Mouse (Mus musculus) right cerebral cortex, postnatal 4 days (tissue): ENCODE measurements around the gene E330009J07Rik.

Source experiments
- DNase-seq: peaks from one replicate; pipeline ENCODE4 v3.0.0-alpha.2; 2022

The E330009J07Rik gene

GRCm38 (mm10) chr6:40436047-40436483 lies at the start of gene E330009J07Rik:
Gene E330009J07Rik, minus strand, starts transcription at chr6:40436135.
- peak; percentile 75 for DNase-seq

- no peak for DNase-seq
Observed at GRCm38 (mm10) chr6:40482318-40482717, 46.4 kb upstream of the E330009J07Rik start.

GRCm38 (mm10) chr6:40479705-40480104 lies 43.8 kb upstream of the E330009J07Rik start:
- DNase-seq = no peak

GRCm38 (mm10) chr6:40476132-40476531 lies 40.2 kb upstream of the E330009J07Rik start:
- DNase-seq = no peak

- no peak for DNase-seq
Observed at GRCm38 (mm10) chr6:40471720-40472010, 35.7 kb upstream of the E330009J07Rik start.

GRCm38 (mm10) chr6:40470916-40471719 lies 35.2 kb upstream of the E330009J07Rik start, which contains the start of gene Ssbp1:
Gene Ssbp1, plus strand, starts transcription at chr6:40471352.
- peak; percentile 84 for DNase-seq

GRCm38 (mm10) chr6:40465710-40466109 lies 29.8 kb upstream of the E330009J07Rik start:
- no peak for DNase-seq

GRCm38 (mm10) chr6:40454436-40455041 lies 18.6 kb upstream of the E330009J07Rik start:
- DNase-seq = no peak

- no peak for DNase-seq
Observed at GRCm38 (mm10) chr6:40448626-40449025, 12.7 kb upstream of the E330009J07Rik start.

- no peak for DNase-seq
Observed at GRCm38 (mm10) chr6:40443281-40443928, 7.5 kb upstream of the E330009J07Rik start.

GRCm38 (mm10) chr6:40441755-40442154 lies 5.8 kb upstream of the E330009J07Rik start:
- DNase-seq = no peak

GRCm38 (mm10) chr6:40441276-40441675 lies 5.3 kb upstream of the E330009J07Rik start:
- DNase-seq = no peak

- no peak for DNase-seq
Observed at GRCm38 (mm10) chr6:40439731-40440130, 3.8 kb upstream of the E330009J07Rik start.

- no peak for DNase-seq
Observed at GRCm38 (mm10) chr6:40438936-40439335, 3.0 kb upstream of the E330009J07Rik start, which contains the start of gene Wee2. Gene Wee2, plus strand, starts transcription at chr6:40439088.

- peak; percentile 71 for DNase-seq
Observed at GRCm38 (mm10) chr6:40435151-40436046, 536 bp downstream of the E330009J07Rik start.

- no peak for DNase-seq
Observed at GRCm38 (mm10) chr6:40434697-40435096, 1.2 kb downstream of the E330009J07Rik start.

GRCm38 (mm10) chr6:40432346-40433275 lies 3.3 kb downstream of the E330009J07Rik start:
- DNase-seq = peak; percentile 56

GRCm38 (mm10) chr6:40431812-40432211 lies 4.1 kb downstream of the E330009J07Rik start:
- DNase-seq = no peak

GRCm38 (mm10) chr6:40431356-40431755 lies 4.6 kb downstream of the E330009J07Rik start:
- DNase-seq = no peak

GRCm38 (mm10) chr6:40430878-40431277 lies 5.1 kb downstream of the E330009J07Rik start:
- no peak for DNase-seq

- no peak for DNase-seq
Observed at GRCm38 (mm10) chr6:40430251-40430650, 5.7 kb downstream of the E330009J07Rik start.
